Mouse (Mus musculus) left cerebral cortex, adult 9 months (tissue): Measurements from ENCODE around the gene Bud13.

Experiments
- DNase-seq, 2 experiments: peaks; one replicate each; pipeline ENCODE4 v3.0.0; 2022; ENCODE audit warnings: low spot score in 2 of 2

Gene Bud13

GRCm38 (mm10) chr9:46337331-46337730 lies 54.5 kb downstream of the Bud13 start:
- no peak for DNase-seq

DNA sequence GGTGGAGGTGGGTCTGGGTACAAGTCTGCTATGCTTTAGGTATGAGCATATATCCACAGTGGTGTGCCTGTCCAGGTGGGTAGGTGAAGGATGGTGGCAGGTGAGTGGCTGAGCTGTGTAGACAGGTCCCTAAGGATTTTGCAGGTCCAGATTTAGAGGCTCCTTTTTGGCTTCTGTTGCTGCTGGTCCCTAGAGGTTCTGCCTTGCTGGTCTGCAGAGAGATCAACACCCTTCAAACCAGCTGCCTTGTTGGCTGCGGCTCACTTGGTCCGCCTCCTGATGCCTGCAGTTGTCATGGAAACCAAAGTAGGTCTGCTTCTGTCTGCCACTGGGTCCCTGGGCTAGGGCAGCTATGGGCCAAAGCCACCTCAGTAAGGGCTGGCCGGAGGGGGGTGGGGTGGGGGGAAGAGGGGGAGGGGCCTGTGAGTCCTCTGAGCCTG lies 55.1 kb downstream of the Bud13 start:
- DNase-seq, result peak in 1 of 2 experiments; percentile 78

- no peak for DNase-seq
Measured at GRCm38 (mm10) chr9:46338384-46338783, 55.6 kb downstream of the Bud13 start.

DNA sequence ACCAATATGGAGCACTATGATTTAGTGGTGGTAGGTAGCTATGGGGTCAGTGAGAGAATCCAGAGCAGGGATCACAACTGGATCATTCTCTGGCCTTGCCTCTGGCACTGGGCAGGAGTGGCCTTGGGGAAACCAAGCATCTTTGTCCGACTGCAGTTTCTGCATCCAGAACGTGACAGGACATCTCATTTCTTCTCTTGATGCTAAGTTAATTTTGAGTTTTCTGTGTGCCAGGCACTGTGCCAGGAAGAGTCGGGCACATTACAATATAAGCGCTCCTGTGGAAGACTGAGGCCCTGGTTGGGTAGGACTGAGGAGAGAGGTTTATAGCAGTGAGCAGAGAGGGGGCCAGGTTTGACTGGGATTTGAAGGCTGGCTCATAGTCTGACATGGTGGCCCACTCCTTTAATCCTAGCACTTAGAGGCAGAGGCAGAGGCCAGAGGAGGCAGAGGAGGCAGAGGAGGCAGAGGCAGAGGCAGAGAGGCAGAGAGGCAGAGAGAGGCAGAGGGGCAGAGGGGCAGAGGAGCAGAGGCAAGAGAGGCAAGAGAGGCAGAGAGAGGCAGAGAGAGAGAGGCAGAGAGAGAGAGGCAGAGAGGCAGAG lies 56.3 kb downstream of the Bud13 start:
- DNase-seq, result no peak

GRCm38 (mm10) chr9:46345887-46346665 lies 63.3 kb downstream of the Bud13 start:
- DNase-seq, result no peak
